ENCODE assay signal across 19 mouse cellular contexts in the genomic region with DNA sequence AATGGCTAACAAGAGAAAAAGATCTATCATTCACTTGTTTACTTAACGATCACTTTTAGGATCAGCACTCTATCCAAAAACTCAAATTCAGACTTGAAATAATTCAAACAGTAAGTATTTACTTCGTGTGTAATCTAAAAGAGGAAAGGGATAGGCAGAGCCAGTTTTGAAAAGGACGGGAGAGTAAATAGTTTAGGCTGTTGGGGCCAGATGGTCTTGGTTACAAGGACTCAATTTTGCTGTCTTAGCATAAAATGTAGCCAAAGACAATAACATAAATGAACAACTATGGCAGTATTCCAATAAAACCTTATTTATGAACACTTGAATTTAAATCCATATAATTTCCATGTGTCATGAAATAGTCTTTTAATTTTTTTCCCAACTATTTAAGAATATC.
"Had no signal": no experiment of that assay in that cellular context is flagged by ENCODE, and none has a peak within 500 bp of the region (broad histone marks: within the 10 kb centered on the region; RNA-seq: fewer than 3 reads in every experiment).

No protein-coding gene starts in this region.

- H3K27me3 ChIP-seq: lung, embryonic 15.5 days; neural tube, embryonic 13.5 days; neural tube, embryonic 15.5 days had no signal

- DNase-seq: lung, adult 18-20 months; lung, postnatal 10 days; lung, postnatal 36 days; midbrain, embryonic 14.5 days; retina, postnatal 1 day; right cerebral cortex, adult 18-20 months; right cerebral cortex, postnatal 25 days; right cerebral cortex, postnatal 4 days; spleen, adult 18-20 months; thymus, adult 18-20 months; thymus, postnatal 14 days; thymus, postnatal 36 days had no signal

- H3K36me3 ChIP-seq: lung, embryonic 15.5 days; midbrain, embryonic 10.5 days; midbrain, embryonic 12.5 days; neural tube, embryonic 13.5 days; neural tube, embryonic 15.5 days had no signal

- H3K27ac ChIP-seq: lung, embryonic 15.5 days; midbrain, embryonic 10.5 days; midbrain, embryonic 12.5 days; neural tube, embryonic 13.5 days; neural tube, embryonic 15.5 days had no signal

- H3K9me3 ChIP-seq: lung, embryonic 15.5 days; midbrain, embryonic 10.5 days; midbrain, embryonic 12.5 days; neural tube, embryonic 13.5 days; neural tube, embryonic 15.5 days had no signal

- H3K9ac ChIP-seq: lung, embryonic 15.5 days; midbrain, embryonic 12.5 days; neural tube, embryonic 13.5 days; neural tube, embryonic 15.5 days had no signal

- H3K4me3 ChIP-seq: lung, embryonic 15.5 days; midbrain, embryonic 10.5 days; midbrain, embryonic 12.5 days; myocyte; neural tube, embryonic 13.5 days; neural tube, embryonic 15.5 days had no signal

- ATAC-seq: midbrain, embryonic 16.5 days had no signal

- H3K4me2 ChIP-seq: lung, embryonic 15.5 days; midbrain, embryonic 12.5 days; neural tube, embryonic 13.5 days; neural tube, embryonic 15.5 days had no signal
